Mouse (Mus musculus): ENCODE data around the gene Chst1. TPM values are rescaled to one million over a fixed set of nuclear protein-coding genes. Genes with fewer than 3 reads are reported as not detected.

Gene Chst1
- total and polyA plus RNA-seq, 2 experiments = 0.09 to 0.18 TPM

- H3K4me3 ChIP-seq (ENCODE audit: insufficient read depth, low read depth, low read length) = no peak overlapping the region
- H3K36me3 ChIP-seq (ENCODE audit: control insufficient read depth, insufficient read depth, low read length) = no peaks in the 10 kb centered on the region
- no peak overlapping the region for H3K9ac ChIP-seq (ENCODE audit: low read depth, low read length)
- no peaks in the 10 kb centered on the region for H3K4me1 ChIP-seq (ENCODE audit: control insufficient read depth, insufficient read depth, low read length)
- H3K79me2 ChIP-seq (ENCODE audit: control insufficient read depth, insufficient read depth, low read length) = no peaks in the 10 kb centered on the region
- H3K27ac ChIP-seq (replicated peaks; ENCODE audit: insufficient read depth, low read depth, low read length) = no peak overlapping the region
- WGBS = 71% methylated on average over 1 of the region's 1 CpGs
- DNase-seq (ENCODE audit: extremely low read depth, low read depth, low spot score) = no peak
- no peak for TF ChIP-seq POLR2A (IDR thresholded peaks at IDR 0.05; ENCODE audit: extremely low read depth, insufficient read depth, low read length)
- no peak for TF ChIP-seq CTCF (IDR thresholded peaks at IDR 0.05; ENCODE audit: low read depth, low read length)
- no peaks in the 10 kb centered on the region for H3K27me3 ChIP-seq (ENCODE audit: control insufficient read depth, insufficient read depth, low read length)
Observed at GRCm38 (mm10) chr2:92632027-92632426, 32.5 kb downstream of the Chst1 start.

- Histone ChIP-seq H3K36me3 (ENCODE audit: control insufficient read depth, insufficient read depth, low read length) (no peaks in the 10 kb centered on the region), H3K27ac (replicated peaks; ENCODE audit: insufficient read depth, low read depth, low read length) (no peak overlapping the region), H3K9ac (ENCODE audit: low read depth, low read length) (no peak overlapping the region), H3K27me3 (ENCODE audit: control insufficient read depth, insufficient read depth, low read length) (no peaks in the 10 kb centered on the region), H3K4me3 (ENCODE audit: insufficient read depth, low read depth, low read length) (no peak overlapping the region), H3K79me2 (ENCODE audit: control insufficient read depth, insufficient read depth, low read length) (no peaks in the 10 kb centered on the region), H3K4me1 (ENCODE audit: control insufficient read depth, insufficient read depth, low read length) (no peaks in the 10 kb centered on the region; the same call in 1 of the 2 replicates)
- DNase-seq (ENCODE audit: extremely low read depth, low read depth, low spot score) = no peak
- 20% methylated on average over 8 of the region's 8 CpGs for WGBS
- TF ChIP-seq POLR2A (IDR thresholded peaks at IDR 0.05; ENCODE audit: extremely low read depth, insufficient read depth, low read length) (no peak), CTCF (IDR thresholded peaks at IDR 0.05; ENCODE audit: low read depth, low read length) (no peak)
Observed at GRCm38 (mm10) chr2:92640555-92640954, 41.0 kb downstream of the Chst1 start.

- H3K27me3 ChIP-seq (ENCODE audit: control insufficient read depth, insufficient read depth, low read length) = no peaks in the 10 kb centered on the region
- no peak overlapping the region for H3K4me3 ChIP-seq (ENCODE audit: insufficient read depth, low read depth, low read length)
- TF ChIP-seq POLR2A (IDR thresholded peaks at IDR 0.05; ENCODE audit: extremely low read depth, insufficient read depth, low read length) (no peak), CTCF (IDR thresholded peaks at IDR 0.05; ENCODE audit: low read depth, low read length) (no peak)
- DNase-seq (ENCODE audit: extremely low read depth, low read depth, low spot score) = no peak
- H3K36me3 ChIP-seq (ENCODE audit: control insufficient read depth, insufficient read depth, low read length) = no peaks in the 10 kb centered on the region
- no peak overlapping the region for H3K27ac ChIP-seq (replicated peaks; ENCODE audit: insufficient read depth, low read depth, low read length)
- H3K4me1 ChIP-seq (ENCODE audit: control insufficient read depth, insufficient read depth, low read length) = no peaks in the 10 kb centered on the region; the same call in 1 of the 2 replicates
- WGBS = 49% methylated on average over 7 of the region's 7 CpGs
- no peaks in the 10 kb centered on the region for H3K79me2 ChIP-seq (ENCODE audit: control insufficient read depth, insufficient read depth, low read length)
- H3K9ac ChIP-seq (ENCODE audit: low read depth, low read length) = no peak overlapping the region
Observed at GRCm38 (mm10) chr2:92645282-92646037, 46.0 kb downstream of the Chst1 start.

GRCm38 (mm10) chr2:92649154-92649801 lies 49.8 kb downstream of the Chst1 start:
- DNase-seq (ENCODE audit: extremely low read depth, low read depth, low spot score) = no peak
- WGBS = 64% methylated on average over 5 of the region's 5 CpGs
- Histone ChIP-seq H3K4me3 (ENCODE audit: insufficient read depth, low read depth, low read length) (no peak overlapping the region), H3K27me3 (ENCODE audit: control insufficient read depth, insufficient read depth, low read length) (no peaks in the 10 kb centered on the region), H3K27ac (replicated peaks; ENCODE audit: insufficient read depth, low read depth, low read length) (no peak overlapping the region), H3K9ac (ENCODE audit: low read depth, low read length) (no peak overlapping the region), H3K79me2 (ENCODE audit: control insufficient read depth, insufficient read depth, low read length) (no peaks in the 10 kb centered on the region), H3K36me3 (ENCODE audit: control insufficient read depth, insufficient read depth, low read length) (no peaks in the 10 kb centered on the region), H3K4me1 (ENCODE audit: control insufficient read depth, insufficient read depth, low read length) (no peaks in the 10 kb centered on the region)
- TF ChIP-seq CTCF (IDR thresholded peaks at IDR 0.05; ENCODE audit: low read depth, low read length) = no peak
- TF ChIP-seq POLR2A (IDR thresholded peaks at IDR 0.05; ENCODE audit: extremely low read depth, insufficient read depth, low read length) = no peak

GRCm38 (mm10) chr2:92650428-92650827 lies 50.9 kb downstream of the Chst1 start:
- H3K4me3 ChIP-seq (ENCODE audit: insufficient read depth, low read depth, low read length) = no peak overlapping the region
- H3K27ac ChIP-seq (replicated peaks; ENCODE audit: insufficient read depth, low read depth, low read length) = no peak overlapping the region
- no peak overlapping the region for H3K9ac ChIP-seq (ENCODE audit: low read depth, low read length)
- no peak for DNase-seq (ENCODE audit: extremely low read depth, low read depth, low spot score)
- no peaks in the 10 kb centered on the region for H3K4me1 ChIP-seq (ENCODE audit: control insufficient read depth, insufficient read depth, low read length)
- 52% methylated on average over 1 of the region's 1 CpGs for WGBS
- H3K27me3 ChIP-seq (ENCODE audit: control insufficient read depth, insufficient read depth, low read length) = no peaks in the 10 kb centered on the region
- no peaks in the 10 kb centered on the region for H3K36me3 ChIP-seq (ENCODE audit: control insufficient read depth, insufficient read depth, low read length)
- no peak for TF ChIP-seq CTCF (IDR thresholded peaks at IDR 0.05; ENCODE audit: low read depth, low read length)
- TF ChIP-seq POLR2A (IDR thresholded peaks at IDR 0.05; ENCODE audit: extremely low read depth, insufficient read depth, low read length) = no peak
- no peaks in the 10 kb centered on the region for H3K79me2 ChIP-seq (ENCODE audit: control insufficient read depth, insufficient read depth, low read length)
